Mouse (Mus musculus) cerebellum, adult 18-20 months (tissue): ENCODE measurements around the gene Olfr933.

Source experiments
- DNase-seq, 2 experiments: peaks; one replicate each; pipeline ENCODE4 v3.0.0; 2021

Olfr933 gene

DNA sequence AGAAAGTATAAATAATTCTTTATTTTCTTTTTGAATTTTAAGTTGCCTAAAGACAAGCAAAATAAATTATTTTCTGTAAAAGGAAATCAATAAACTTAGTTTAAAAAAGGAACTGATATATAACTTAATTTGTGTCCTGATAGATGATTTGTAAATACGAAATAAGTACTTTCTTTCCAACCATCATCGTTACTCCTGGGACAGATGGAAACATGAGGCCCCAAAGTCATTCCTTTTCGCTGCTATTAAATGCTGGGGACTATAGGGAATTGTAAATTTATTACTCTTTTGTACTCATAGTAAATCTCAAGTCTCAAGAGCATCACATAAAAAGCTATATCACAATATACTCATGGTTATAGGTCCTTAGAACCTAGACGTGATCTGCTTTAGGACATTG is at the start of gene Olfr933:
Olfr933 (plus strand) TSS at position 301 of the 400 bp plus-strand sequence.
- DNase-seq: no peak

DNA sequence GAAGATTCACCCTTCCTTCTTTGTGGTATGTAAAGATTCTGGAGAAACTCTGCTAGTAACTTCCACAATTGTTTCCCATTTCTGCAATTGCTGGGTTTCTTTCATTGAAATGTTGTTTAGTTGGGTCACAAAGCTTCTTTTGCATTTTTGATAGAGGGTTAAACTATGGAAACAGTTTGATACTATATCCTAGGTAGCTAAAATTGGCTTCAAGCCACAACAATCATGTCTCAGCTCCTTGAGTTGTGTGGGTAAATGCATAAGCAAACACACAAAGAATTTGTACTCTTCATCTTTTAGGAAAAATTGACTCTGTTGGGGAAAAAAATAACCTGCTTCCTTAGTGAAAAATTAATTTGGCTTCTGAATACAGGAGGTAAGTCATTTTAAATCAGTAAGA is 42.6 kb upstream of the Olfr933 start, which contains the start of gene Olfr930:
Olfr930 (plus strand) TSS at position 301 of the 400 bp plus-strand sequence.
- DNase-seq: no peak

- DNase-seq: no peak
These were observed 18.6 kb upstream of the Olfr933 start for GRCm38 (mm10) chr9:38953401-38954123.

DNA sequence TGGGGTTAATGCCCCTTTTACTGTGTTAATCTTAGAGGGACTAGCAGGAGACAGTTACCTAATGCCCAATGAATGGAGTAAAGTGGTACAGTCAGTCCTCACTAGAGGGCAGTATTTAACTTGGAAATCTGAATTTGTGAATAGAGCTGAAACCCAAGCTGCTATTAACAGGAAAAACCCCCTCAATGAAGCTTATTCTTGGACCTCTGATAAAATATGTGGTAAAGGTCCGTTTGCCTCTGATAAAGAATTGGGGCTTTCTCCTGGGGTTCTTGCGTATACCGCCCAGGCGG is 18.0 kb upstream of the Olfr933 start:
- no peak for DNase-seq

- no peak for DNase-seq
These were observed 16.1 kb downstream of the Olfr933 start, which contains the start of gene Olfr934 for GRCm38 (mm10) chr9:38988215-38988614. Olfr934 (minus strand) TSS chr9:38988315.

GRCm38 (mm10) chr9:38999583-38999982 is 27.5 kb downstream of the Olfr933 start, which contains the start of gene Olfr935:
Olfr935 (minus strand) TSS chr9:38999683.
- no peak for DNase-seq

GRCm38 (mm10) chr9:39023277-39023676 is 51.2 kb downstream of the Olfr933 start, which contains the start of gene Olfr146:
Olfr146 (minus strand) TSS chr9:39023377.
- DNase-seq: no peak
